Mouse (Mus musculus) frontal cortex, adult 2 months (tissue): Measurements from ENCODE around the gene Masp2. TPM values are rescaled to one million over a fixed set of nuclear protein-coding genes. Genes with fewer than 3 reads are reported as not detected.

ENCODE experiments used
- DNase-seq, 2 experiments: peaks; one replicate each; pipeline ENCODE4 v3.0.0; 2022; ENCODE audit warnings: low spot score in 1 of 2; ENCODE audit errors: extremely low spot score in 1 of 2
- polyA plus RNA-seq: library from polyadenylated mRNA; depleted of rRNA; stranded (reverse); fragments of >200 nt; gene quantifications from 2 replicates; pipeline ENCODE4 v1.2.3, GENCODE M21; 2012; rRNA removed

Gene Masp2
- 3.5 and 3.6 TPM in 2 replicates for polyA plus RNA-seq

DNA sequence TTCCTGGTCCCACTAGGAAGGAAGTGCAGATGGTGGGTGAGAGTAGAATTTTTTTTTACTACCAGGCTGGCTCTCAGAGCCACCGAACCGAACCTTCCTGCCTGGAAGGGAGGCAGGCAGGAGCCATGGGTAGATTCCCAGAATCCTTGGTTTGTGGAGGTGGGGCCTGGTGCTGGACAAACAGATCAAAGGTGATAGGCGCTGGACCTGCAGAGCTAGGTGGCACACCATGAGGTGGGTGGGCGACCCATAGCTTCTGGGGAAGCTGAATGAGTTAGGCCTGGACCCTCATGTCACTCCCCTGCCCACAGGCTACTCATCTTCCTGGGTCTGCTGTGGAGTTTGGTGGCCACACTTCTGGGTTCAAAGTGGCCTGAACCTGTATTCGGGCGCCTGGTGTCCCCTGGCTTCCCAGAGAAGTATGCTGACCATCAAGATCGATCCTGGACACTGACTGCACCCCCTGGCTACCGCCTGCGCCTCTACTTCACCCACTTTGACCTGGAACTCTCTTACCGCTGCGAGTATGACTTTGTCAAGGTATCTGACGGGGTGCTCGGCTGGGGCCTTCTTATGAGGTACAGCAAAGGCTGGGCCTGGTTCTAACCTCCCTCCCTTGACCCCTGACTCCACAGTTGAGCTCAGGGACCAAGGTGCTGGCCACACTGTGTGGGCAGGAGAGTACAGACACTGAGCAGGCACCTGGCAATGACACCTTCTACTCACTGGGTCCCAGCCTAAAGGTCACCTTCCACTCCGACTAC lies at the start of gene Masp2:
TSS of gene Masp2 (plus strand) at position 198 of the 764 bp plus-strand sequence.
- no peak for DNase-seq

DNA sequence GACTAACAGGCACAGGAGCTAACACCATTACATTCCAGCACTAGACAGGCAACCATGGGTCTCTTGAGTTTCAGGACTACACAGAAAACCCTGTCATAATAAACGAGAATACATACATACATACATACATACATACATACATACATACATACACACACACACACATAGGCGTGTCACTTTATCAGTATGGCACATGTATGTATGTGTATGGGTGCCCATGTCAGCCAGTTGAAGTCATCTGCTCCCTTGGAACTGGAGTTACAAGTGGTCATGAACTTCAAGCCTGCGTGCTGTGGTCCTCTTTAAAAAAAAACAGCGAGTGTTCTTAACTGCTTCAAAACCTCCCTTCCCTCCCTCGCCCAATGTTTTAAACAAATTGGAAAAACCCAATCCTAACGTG lies 44.6 kb upstream of the Masp2 start:
- no peak for DNase-seq

DNA sequence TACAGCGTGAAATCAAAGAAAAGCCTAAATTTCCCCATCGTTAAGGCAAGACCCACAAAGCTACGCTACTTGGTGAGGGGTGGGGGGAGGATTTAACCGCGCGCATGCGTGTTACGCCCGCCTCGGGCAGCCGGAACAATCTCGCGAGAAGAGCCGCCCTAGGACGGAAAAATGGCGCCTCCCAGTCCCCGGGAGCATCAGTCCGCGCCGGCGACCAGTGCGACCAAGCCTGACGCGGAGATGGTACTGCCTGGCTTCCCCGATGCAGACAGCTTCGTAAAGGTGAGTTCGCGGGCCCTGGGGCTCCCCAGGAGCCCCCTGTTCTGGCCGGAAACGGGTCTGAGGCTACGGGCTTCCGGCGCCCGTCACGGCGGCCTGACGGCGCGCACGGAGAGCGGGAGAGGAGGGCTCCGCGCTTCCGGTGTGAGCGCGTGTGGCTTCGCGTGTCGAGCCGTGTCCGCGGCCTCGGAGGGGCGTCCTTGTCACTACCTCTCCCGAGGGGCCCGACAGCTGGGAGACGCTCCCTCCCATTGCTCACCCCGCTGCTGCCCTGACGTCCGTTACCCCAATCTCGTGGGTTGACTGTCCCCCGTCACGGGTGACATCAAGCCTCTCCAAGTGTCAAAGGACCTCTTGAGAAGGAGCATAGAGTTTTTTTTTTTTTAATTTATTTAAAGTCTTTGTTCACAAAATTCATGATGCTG lies 43.9 kb upstream of the Masp2 start, which contains the start of gene Exosc10:
TSS of gene Exosc10 (plus strand) at position 133 of the 704 bp plus-strand sequence.
- DNase-seq = peak; percentile 55 to 89

DNA sequence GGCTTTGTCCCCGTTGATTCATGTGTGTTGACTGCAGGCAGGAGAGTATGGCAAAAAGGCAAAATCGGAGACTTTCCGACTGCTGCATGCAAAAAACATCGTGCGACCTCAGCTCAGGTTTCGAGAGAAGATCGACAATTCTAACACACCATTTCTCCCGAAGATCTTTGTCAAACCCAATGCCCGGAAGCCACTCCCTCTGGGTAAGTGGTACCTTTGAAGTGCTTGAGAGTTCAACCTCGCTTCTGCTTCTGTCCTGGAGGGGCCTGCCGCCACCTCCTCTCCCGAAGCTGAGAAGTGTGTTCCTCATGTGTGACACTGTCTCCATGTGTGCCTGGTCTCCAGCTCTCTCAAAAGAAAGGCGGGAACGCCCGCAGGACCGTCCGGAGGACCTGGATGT lies 39.7 kb upstream of the Masp2 start:
- no peak for DNase-seq

DNA sequence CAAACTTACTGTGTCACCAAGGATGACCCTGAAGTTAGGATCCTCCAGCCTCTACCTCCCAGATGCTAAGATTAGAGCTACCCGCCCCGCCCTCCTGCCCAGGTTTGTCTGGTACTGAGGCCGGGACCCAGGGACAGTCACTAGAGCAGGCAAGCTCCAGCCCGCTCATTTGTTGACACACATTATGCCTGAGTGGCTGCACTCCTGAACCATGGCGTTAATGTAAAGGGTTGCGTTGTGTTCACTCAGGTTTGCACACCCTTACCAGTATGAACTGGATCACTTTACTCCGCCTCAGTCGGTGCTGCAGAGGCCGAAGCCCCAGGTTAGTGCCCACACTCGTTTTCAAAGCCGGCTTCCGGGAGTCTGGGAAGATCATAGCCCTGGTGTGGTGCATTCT lies 38.8 kb upstream of the Masp2 start:
- DNase-seq = no peak

DNA sequence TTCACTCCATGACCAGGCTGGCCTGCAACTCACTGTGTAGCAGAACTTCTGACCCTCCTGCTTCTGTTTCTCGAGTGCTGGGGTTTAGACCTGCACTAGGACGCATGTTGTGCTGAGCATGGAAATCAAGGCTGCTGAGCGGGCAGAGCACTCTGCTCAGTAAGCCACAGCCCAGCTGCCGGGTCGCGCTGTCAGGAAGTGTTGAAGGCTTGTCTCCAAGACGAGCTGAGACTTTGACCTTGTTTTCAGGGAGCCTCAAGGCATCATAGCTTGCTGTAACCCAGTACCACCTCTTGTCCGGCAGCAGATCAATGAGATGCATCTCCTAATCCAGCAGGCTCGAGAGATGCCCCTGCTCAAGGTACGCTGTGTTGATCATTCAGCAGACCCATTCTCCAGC lies 32.2 kb upstream of the Masp2 start:
- DNase-seq = no peak

GRCm38 (mm10) chr4:148570693-148571295 lies 31.6 kb upstream of the Masp2 start:
- DNase-seq = no peak

GRCm38 (mm10) chr4:148573222-148573621 lies 29.1 kb upstream of the Masp2 start:
- DNase-seq = no peak

GRCm38 (mm10) chr4:148580765-148581164 lies 21.6 kb upstream of the Masp2 start:
- no peak for DNase-seq

DNA sequence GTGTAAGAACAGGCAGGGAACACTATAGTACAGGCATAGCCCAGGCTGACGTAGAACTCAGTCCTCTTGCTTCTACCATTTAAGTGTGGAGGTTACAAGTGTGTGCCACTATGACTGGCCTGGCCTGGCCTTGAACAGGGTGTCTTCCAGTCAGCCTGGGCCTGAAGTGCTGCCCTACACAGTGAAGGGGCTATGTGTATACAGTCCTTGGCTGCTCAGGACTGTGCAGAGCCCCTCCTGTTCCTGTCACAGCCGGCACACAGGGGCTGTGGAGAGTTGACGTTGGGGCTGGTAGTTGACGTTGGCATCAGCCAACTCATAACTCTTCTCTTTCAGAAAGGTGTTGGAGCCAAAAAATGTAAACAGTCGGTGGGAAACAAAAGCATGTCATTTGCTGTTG lies 20.9 kb upstream of the Masp2 start:
- no peak for DNase-seq

DNA sequence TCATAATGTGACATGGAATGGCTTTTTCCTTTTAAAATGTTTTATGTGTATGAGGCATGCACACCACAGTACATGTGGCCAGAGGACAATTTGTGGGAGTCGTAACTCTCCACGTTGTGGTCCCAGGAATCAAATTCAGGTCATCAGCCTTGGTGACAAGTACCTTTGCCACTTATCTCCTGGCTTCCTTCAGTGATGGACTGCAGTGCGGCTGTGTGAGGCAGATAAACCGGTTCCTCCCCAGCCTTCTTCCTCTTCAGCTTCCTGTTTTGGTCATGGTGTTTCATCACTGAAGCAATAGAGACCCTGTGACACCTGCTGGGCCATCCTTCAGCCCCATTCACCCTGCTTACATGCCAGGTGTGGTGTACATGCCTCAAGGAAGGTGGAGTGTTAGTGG lies 19.1 kb upstream of the Masp2 start:
- DNase-seq = no peak

GRCm38 (mm10) chr4:148586648-148587047 lies 15.7 kb upstream of the Masp2 start:
- no peak for DNase-seq

GRCm38 (mm10) chr4:148588793-148589192 lies 13.6 kb upstream of the Masp2 start:
- no peak for DNase-seq

DNA sequence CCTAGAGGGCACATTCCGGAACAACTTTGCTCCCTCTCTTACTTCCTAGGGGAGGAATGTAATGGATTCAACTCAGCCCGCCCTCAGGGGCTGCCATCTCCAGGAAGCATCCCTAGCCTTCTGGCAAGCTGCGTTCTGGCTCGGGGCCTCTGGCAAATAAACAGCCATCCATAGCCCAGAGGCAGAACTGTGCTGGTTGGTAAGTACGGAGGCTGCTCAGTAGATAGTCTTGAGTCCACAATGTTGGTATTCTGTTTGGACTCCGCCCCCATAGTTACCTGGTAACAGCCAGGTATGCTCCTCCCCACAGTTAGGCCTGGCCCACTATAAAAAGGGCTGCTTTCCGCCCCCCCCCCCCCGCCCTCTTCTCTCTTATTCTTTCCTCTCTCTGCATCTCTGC lies 12.8 kb upstream of the Masp2 start:
- no peak for DNase-seq

DNA sequence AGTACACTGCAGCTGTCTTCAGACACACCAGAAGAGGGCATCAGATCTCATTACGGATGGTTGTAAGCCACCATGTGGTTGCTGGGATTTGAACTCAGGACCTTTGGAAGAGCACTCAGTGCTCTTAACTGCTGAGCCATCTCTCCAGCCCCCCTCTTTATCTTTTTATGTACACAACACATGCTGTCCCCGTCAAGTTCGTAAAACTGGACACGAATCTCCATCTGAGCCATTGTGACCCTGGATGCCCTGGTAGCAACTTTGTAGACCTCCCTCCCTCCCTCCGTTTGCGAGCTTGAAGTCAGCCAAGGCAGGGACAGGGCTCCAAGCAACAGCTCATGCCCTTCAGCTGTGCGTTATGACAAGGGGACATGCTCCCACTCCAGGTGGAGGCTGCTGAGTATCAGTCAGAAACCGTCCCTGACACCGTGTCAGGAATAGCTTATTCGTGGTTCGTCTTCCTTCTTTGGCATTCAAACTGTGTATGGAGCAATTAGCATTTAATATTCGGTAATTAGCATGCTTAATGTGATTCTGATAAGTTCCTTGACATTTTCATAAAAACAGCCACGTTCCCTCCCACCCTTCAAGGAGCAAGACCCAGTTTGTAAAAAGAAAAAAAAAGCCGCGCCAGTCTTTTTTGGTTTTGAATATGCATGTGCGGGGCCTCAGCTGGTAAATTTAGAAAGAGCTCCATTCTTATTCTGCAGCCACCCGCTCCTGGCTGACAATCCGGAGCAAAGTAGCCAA lies 11.8 kb upstream of the Masp2 start:
- no peak for DNase-seq

- peak; percentile 97 for DNase-seq
Observed at GRCm38 (mm10) chr4:148591171-148591630, 11.2 kb upstream of the Masp2 start, which contains the start of gene Srm. Srm (plus strand) TSS chr4:148591503.

GRCm38 (mm10) chr4:148591637-148592380 lies 10.5 kb upstream of the Masp2 start:
- DNase-seq = peak in 1 of 2 experiments; percentile 31

DNA sequence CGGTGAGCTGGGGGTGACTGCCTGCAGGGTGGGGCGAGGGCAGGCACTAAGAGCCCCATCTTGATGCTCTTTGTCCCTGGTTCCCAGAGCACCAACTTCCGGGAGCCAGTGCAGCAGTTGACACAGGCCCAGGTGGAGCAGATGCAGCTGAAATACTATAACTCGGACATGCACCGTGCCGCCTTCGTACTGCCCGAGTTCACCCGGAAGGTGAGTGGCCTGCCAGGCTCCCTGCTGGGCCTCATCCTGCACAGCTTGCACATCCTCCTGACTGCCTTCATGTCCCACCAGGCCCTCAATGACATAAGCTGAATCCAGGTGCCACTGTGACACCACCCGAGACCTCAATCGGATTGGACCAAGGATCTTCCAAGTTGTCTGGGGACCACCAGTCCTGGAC lies 8.4 kb upstream of the Masp2 start:
- DNase-seq = no peak

DNA sequence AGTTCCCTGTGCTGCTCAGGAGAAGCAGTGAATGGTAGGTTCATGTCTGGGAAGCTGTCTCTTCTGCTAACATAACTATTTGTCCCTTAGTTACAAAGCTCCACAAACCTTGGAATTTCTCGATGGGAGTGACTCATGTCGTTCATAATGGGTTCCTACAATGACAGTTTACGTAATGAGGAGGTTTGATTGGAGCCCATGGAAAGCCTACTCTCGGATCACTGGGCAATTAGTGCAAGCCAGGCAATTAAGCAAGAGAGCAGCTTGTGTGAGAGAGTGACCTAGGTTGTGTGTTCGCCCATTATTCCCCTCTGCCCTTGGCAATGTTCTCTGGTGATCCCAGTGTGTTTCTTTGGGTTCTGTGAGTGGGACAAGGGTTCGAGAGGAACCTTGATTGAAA lies 6.4 kb upstream of the Masp2 start:
- DNase-seq = no peak

- DNase-seq = no peak
Observed at GRCm38 (mm10) chr4:148596731-148597130, 5.6 kb upstream of the Masp2 start.
